Mouse (Mus musculus) forebrain, postnatal 0 days (tissue): ENCODE measurements at regions not wholly inside any gene's neighbourhood (a gene's known extent, or its start where the extent isn't known, plus 50 kb on each side); places are given as distances from the start of the nearest gene placed in this dataset.
A peak's percentile ranks its signal among the peaks of the same experiment; 100 is the strongest.

Experiments
- ATAC-seq: fragments of 200-750 bp; cut with Nextera tagmentation; 2 replicates; pipeline ENCODE4 v1.8.0; 2017; ENCODE audit warnings: mild to moderate bottlenecking, moderate library complexity
- DNase-seq: peaks from one replicate; pipeline ENCODE4 v3.0.0-alpha.2; 2015
- H3K27ac ChIP-seq: fragments of 300-500 bp; sonication (generic); 2 replicates; pipeline ENCODE4 v1.5.1; 2014; ENCODE audit warnings: low read depth, mild to moderate bottlenecking, antibody characterized with exemption, low read length, moderate library complexity, mixed read lengths
- H3K27me3 ChIP-seq: fragments of 300-500 bp; sonication (generic); 2 replicates; pipeline ENCODE4 v1.6.1; 2014; ENCODE audit warnings: mild to moderate bottlenecking, low read length, mixed read lengths; ENCODE audit not compliant: insufficient read depth
- H3K36me3 ChIP-seq: fragments of 300-500 bp; sonication (generic); 2 replicates; pipeline ENCODE4 v1.6.1; 2014; ENCODE audit warnings: mild to moderate bottlenecking, moderate library complexity; ENCODE audit not compliant: insufficient read depth
- H3K4me1 ChIP-seq: fragments of 300-500 bp; sonication (generic); 2 replicates; pipeline ENCODE4 v1.6.1; 2014; ENCODE audit warnings: antibody characterized with exemption; ENCODE audit not compliant: insufficient read depth
- H3K4me2 ChIP-seq: fragments of 300-500 bp; sonication (generic); 2 replicates; pipeline ENCODE4 v1.6.1; 2014; ENCODE audit warnings: low read depth, mild to moderate bottlenecking, moderate library complexity
- H3K4me3 ChIP-seq: fragments of 300-500 bp; sonication (generic); 2 replicates; pipeline ENCODE4 v1.5.1; 2014; ENCODE audit warnings: low read depth, low read length, mixed read lengths
- H3K9ac ChIP-seq: fragments of 300-500 bp; sonication (generic); 2 replicates; pipeline ENCODE4 v1.6.1; 2014; ENCODE audit warnings: mild to moderate bottlenecking
- H3K9me3 ChIP-seq: fragments of 300-500 bp; sonication (generic); 2 replicates; pipeline ENCODE4 v1.6.1; 2016; ENCODE audit warnings: low read length
- CTCF ChIP-seq: sonication (generic); IDR thresholded peaks from 2 replicates; pipeline ENCODE4 v1.5.1; 2016; ENCODE audit warnings: antibody characterized with exemption, control low read depth, low read depth
- WGBS: fragments of 180-500 bp; shearing (Covaris S2); extraction: QIAGEN DNeasy Blood & Tissue Kit; methylation state at CpG from one replicate; pipeline ENCODE4 v1.1.7; 2014; 5-methylcytosine and 5-hydroxymethylcytosine counted together

GRCm38 (mm10) chr7:115073406-115073805 lies 329.9 kb downstream of the Insc start:
- no peaks in the 10 kb centered on the region for H3K4me1 ChIP-seq
- H3K9ac ChIP-seq: no peak overlapping the region
- H3K27me3 ChIP-seq: peaks cover 14% of the 10 kb centered on the region; the same call in 1 of the 2 replicates
- no peak for TF ChIP-seq CTCF
- no peak overlapping the region for H3K4me3 ChIP-seq
- H3K9me3 ChIP-seq: no peaks in the 10 kb centered on the region
- no peak overlapping the region for H3K27ac ChIP-seq
- H3K36me3 ChIP-seq: no peaks in the 10 kb centered on the region
- no peak for ATAC-seq
- 75% methylated on average over 2 of the region's 2 CpGs for WGBS
- H3K4me2 ChIP-seq: no peak overlapping the region
- no peak for DNase-seq

GRCm38 (mm10) chr7:115076781-115077180 lies 333.3 kb downstream of the Insc start:
- no peak for ATAC-seq
- WGBS: 90% methylated on average over 4 of the region's 4 CpGs

GRCm38 (mm10) chr7:115084711-115085380 lies 341.4 kb downstream of the Insc start:
- Histone ChIP-seq H3K36me3 (no peaks in the 10 kb centered on the region), H3K9ac (no peak overlapping the region), H3K4me1 (no peaks in the 10 kb centered on the region), H3K27me3 (peaks cover 7% of the 10 kb centered on the region; the same call in 1 of the 2 replicates), H3K4me2 (no peak overlapping the region), H3K4me3 (no peak overlapping the region), H3K9me3 (no peaks in the 10 kb centered on the region), H3K27ac (no peak overlapping the region)
- TF ChIP-seq CTCF: no peak
- ATAC-seq (no peak), DNase-seq (no peak)
- WGBS: 82% methylated on average over 3 of the region's 3 CpGs

More at GRCm38 (mm10) chr7:115076781-115077180, 333.3 kb downstream of the Insc start:
- no peaks in the 10 kb centered on the region for H3K9me3 ChIP-seq
- no peak overlapping the region for H3K9ac ChIP-seq
- H3K27ac ChIP-seq: no peak overlapping the region
- DNase-seq: no peak
- no peak overlapping the region for H3K4me3 ChIP-seq
- no peaks in the 10 kb centered on the region for H3K4me1 ChIP-seq
- no peaks in the 10 kb centered on the region for H3K36me3 ChIP-seq
- peaks cover 14% of the 10 kb centered on the region; the same call in 1 of the 2 replicates for H3K27me3 ChIP-seq
- no peak overlapping the region for H3K4me2 ChIP-seq
- TF ChIP-seq CTCF: no peak

GRCm38 (mm10) chr7:115086542-115087448 lies 343.3 kb downstream of the Insc start:
- Histone ChIP-seq H3K4me2 (no peak overlapping the region), H3K4me1 (no peaks in the 10 kb centered on the region), H3K9ac (no peak overlapping the region), H3K36me3 (no peaks in the 10 kb centered on the region), H3K4me3 (no peak overlapping the region), H3K27me3 (peaks cover 7% of the 10 kb centered on the region; the same call in 1 of the 2 replicates), H3K9me3 (no peaks in the 10 kb centered on the region), H3K27ac (no peak overlapping the region)
- 83% methylated on average over 4 of the region's 4 CpGs for WGBS
- TF ChIP-seq CTCF: no peak
- ATAC-seq: peak; percentile 51; the same call in 1 of the 2 replicates
- DNase-seq: peak; percentile 83

GRCm38 (mm10) chr7:115092481-115093050 lies 349.1 kb downstream of the Insc start:
- Histone ChIP-seq H3K4me3 (no peak overlapping the region), H3K9me3 (no peaks in the 10 kb centered on the region), H3K27ac (no peak overlapping the region), H3K27me3 (peaks cover 7% of the 10 kb centered on the region), H3K4me2 (no peak overlapping the region), H3K36me3 (no peaks in the 10 kb centered on the region), H3K9ac (no peak overlapping the region), H3K4me1 (no peaks in the 10 kb centered on the region)
- DNase-seq: no peak
- TF ChIP-seq CTCF: no peak
- no peak for ATAC-seq
- WGBS: 63% methylated on average over 3 of the region's 3 CpGs

GRCm38 (mm10) chr7:115106041-115106440 lies 362.5 kb downstream of the Insc start:
- H3K4me1 ChIP-seq: no peaks in the 10 kb centered on the region
- no peaks in the 10 kb centered on the region for H3K9me3 ChIP-seq
- H3K27me3 ChIP-seq: peaks cover 6% of the 10 kb centered on the region; the same call in 1 of the 2 replicates
- no peak overlapping the region for H3K9ac ChIP-seq
- H3K4me3 ChIP-seq: no peak overlapping the region
- H3K36me3 ChIP-seq: no peaks in the 10 kb centered on the region
- ATAC-seq (no peak), DNase-seq (no peak)
- no peak overlapping the region for H3K27ac ChIP-seq
- WGBS: 64% methylated on average over 2 of the region's 2 CpGs
- no peak for TF ChIP-seq CTCF
- no peak overlapping the region for H3K4me2 ChIP-seq

- H3K27ac ChIP-seq: no peak overlapping the region
- no peaks in the 10 kb centered on the region for H3K27me3 ChIP-seq
- DNase-seq (no peak), ATAC-seq (no peak)
- no peaks in the 10 kb centered on the region for H3K9me3 ChIP-seq
- no peaks in the 10 kb centered on the region for H3K4me1 ChIP-seq
- H3K4me2 ChIP-seq: no peak overlapping the region
- H3K9ac ChIP-seq: no peak overlapping the region
- 58% methylated on average over 3 of the region's 3 CpGs for WGBS
- no peak for TF ChIP-seq CTCF
- no peaks in the 10 kb centered on the region for H3K36me3 ChIP-seq
- H3K4me3 ChIP-seq: no peak overlapping the region
Observed at GRCm38 (mm10) chr7:115112282-115112681, 368.8 kb downstream of the Insc start.
